Mouse (Mus musculus) MEL (cell line): ENCODE data around the gene Ank2. TPM values are rescaled to one million over a fixed set of nuclear protein-coding genes. Genes with fewer than 3 reads are reported as not detected.

Experiments used
- DNase-seq: peaks from one replicate; pipeline ENCODE4 v3.0.0; 2011; ENCODE audit warnings: low read depth, low spot score
- H3K27ac ChIP-seq: 2 replicates; pipeline ENCODE4 v1.5.1; 2012; ENCODE audit warnings: low read depth, mild to moderate bottlenecking, control low read depth, low read length, moderate library complexity; ENCODE audit not compliant: control insufficient read depth
- H3K27me3 ChIP-seq, 2 experiments: fragments of 150-350 bp in 1 of 2; sonication (generic) in 1 of 2; 2 replicates each; pipeline ENCODE4 v1.6.1; 2012; ENCODE audit warnings: low read length in 2 of 2, mild to moderate bottlenecking in 2 of 2, improper control_type of control experiment in 1 of 2, moderate library complexity in 1 of 2; ENCODE audit not compliant: insufficient read depth in 2 of 2, control insufficient read depth in 1 of 2
- H3K36me3 ChIP-seq, 2 experiments: 2 replicates each; pipeline ENCODE4 v1.6.1; 2012 to 2014; ENCODE audit warnings: low read length in 2 of 2, improper control_type of control experiment in 1 of 2, inconsistent platforms in 1 of 2, mild to moderate bottlenecking in 1 of 2; ENCODE audit not compliant: insufficient read depth in 2 of 2, control insufficient read depth in 1 of 2
- H3K4me1 ChIP-seq, 2 experiments: fragments of 150-350 bp in 1 of 2; sonication (generic) in 1 of 2; 2 replicates each; pipeline ENCODE4 v1.6.1; 2012; ENCODE audit warnings: low read length in 2 of 2, improper control_type of control experiment in 1 of 2, mild to moderate bottlenecking in 1 of 2; ENCODE audit not compliant: insufficient read depth in 2 of 2, control insufficient read depth in 1 of 2
- H3K4me3 ChIP-seq, 2 experiments: fragments of 150-350 bp in 1 of 2; sonication (generic) in 1 of 2; 2 replicates each; pipeline ENCODE4 v1.5.1; 2012; ENCODE audit warnings: low read depth in 2 of 2, low read length in 2 of 2, mild to moderate bottlenecking in 2 of 2, moderate library complexity in 2 of 2, control low read depth in 1 of 2, improper control_type of control experiment in 1 of 2; ENCODE audit not compliant: control insufficient read depth in 1 of 2, insufficient read depth in 1 of 2
- H3K79me2 ChIP-seq: 2 replicates; pipeline ENCODE4 v1.6.1; 2012; ENCODE audit warnings: mild to moderate bottlenecking, low read length, moderate library complexity; ENCODE audit not compliant: control insufficient read depth, poor library complexity, insufficient read depth
- H3K9ac ChIP-seq: 2 replicates; pipeline ENCODE4 v1.6.1; 2012; ENCODE audit warnings: low read depth, mild to moderate bottlenecking, control low read depth, low read length, moderate library complexity; ENCODE audit not compliant: control insufficient read depth, poor library complexity, severe bottlenecking
- H3K9me3 ChIP-seq: fragments of 150-350 bp; sonication (generic); replicated peaks from 2 replicates; pipeline ENCODE4 v1.6.1; 2012; ENCODE audit warnings: mild to moderate bottlenecking, low read length, improper control_type of control experiment, moderate library complexity; ENCODE audit not compliant: insufficient read depth
- ETS1 ChIP-seq: IDR thresholded peaks from 2 replicates; pipeline ENCODE4 v1.6.1; 2012; ENCODE audit warnings: low read depth, mild to moderate bottlenecking, inconsistent platforms, low read length, improper control_type of control experiment, moderate library complexity
- KAT2A ChIP-seq: conservative IDR thresholded peaks from 2 replicates; pipeline ENCODE4 v1.6.1; 2012; ENCODE audit warnings: low read depth, low read length, improper control_type of control experiment, inconsistent platforms
- MAFK ChIP-seq: IDR thresholded peaks from 2 replicates; pipeline ENCODE4 v1.6.1; 2011; ENCODE audit warnings: low read depth, mild to moderate bottlenecking, low read length, improper control_type of control experiment, borderline replicate concordance
- MAX ChIP-seq: IDR thresholded peaks from 2 replicates; pipeline ENCODE4 v1.6.1; 2011; ENCODE audit warnings: low read length, improper control_type of control experiment
- MAZ ChIP-seq: IDR thresholded peaks from 2 replicates; pipeline ENCODE4 v1.6.1; 2012; ENCODE audit warnings: low read depth, mild to moderate bottlenecking, inconsistent platforms, low read length, improper control_type of control experiment
- MYC ChIP-seq: IDR thresholded peaks from 2 replicates; pipeline ENCODE4 v1.6.1; 2011; ENCODE audit warnings: low read depth, mild to moderate bottlenecking, low read length, improper control_type of control experiment, moderate library complexity
- NRF1 ChIP-seq: IDR thresholded peaks from 2 replicates; pipeline ENCODE4 v1.6.1; 2014; ENCODE audit warnings: low read depth, mild to moderate bottlenecking, inconsistent platforms, low read length, improper control_type of control experiment, moderate library complexity; ENCODE audit not compliant: poor library complexity, insufficient read depth, severe bottlenecking
- POLR2A ChIP-seq, 2 experiments: IDR thresholded peaks; 2 replicates each; pipeline ENCODE4 v1.6.1; 2011 to 2012; ENCODE audit warnings: low read length in 2 of 2, mild to moderate bottlenecking in 2 of 2, control low read depth in 1 of 2, improper control_type of control experiment in 1 of 2, low read depth in 1 of 2, moderate library complexity in 1 of 2; ENCODE audit not compliant: control insufficient read depth in 1 of 2, insufficient read depth in 1 of 2, poor library complexity in 1 of 2
- POLR2AphosphoS2 ChIP-seq: IDR thresholded peaks from 2 replicates; pipeline ENCODE4 v1.6.1; 2011; ENCODE audit warnings: low read length, improper control_type of control experiment
- RAD21 ChIP-seq: IDR thresholded peaks from 2 replicates; pipeline ENCODE4 v1.6.1; 2011; ENCODE audit warnings: mild to moderate bottlenecking, low read depth, low read length, improper control_type of control experiment
- SIN3A ChIP-seq: IDR thresholded peaks from 2 replicates; pipeline ENCODE4 v1.6.1; 2012; ENCODE audit warnings: low read length, improper control_type of control experiment, inconsistent platforms
- SMC3 ChIP-seq: IDR thresholded peaks from 2 replicates; pipeline ENCODE4 v1.6.1; 2011; ENCODE audit warnings: low read depth, low read length, improper control_type of control experiment
- TAL1 ChIP-seq: IDR thresholded peaks from 2 replicates; pipeline ENCODE4 v1.6.1; 2012; ENCODE audit warnings: mild to moderate bottlenecking, inconsistent platforms, low read length, moderate library complexity, mixed read lengths
- TBP ChIP-seq: IDR thresholded peaks from 2 replicates; pipeline ENCODE4 v1.8.0; 2011; ENCODE audit warnings: low read depth, low read length, improper control_type of control experiment
- UBTF ChIP-seq: IDR thresholded peaks from 2 replicates; pipeline ENCODE4 v1.6.1; 2012; ENCODE audit warnings: low read depth, mild to moderate bottlenecking, inconsistent platforms, low read length, improper control_type of control experiment, moderate library complexity, borderline replicate concordance; ENCODE audit not compliant: insufficient read depth
- USF1 ChIP-seq: IDR thresholded peaks from 2 replicates; pipeline ENCODE4 v1.6.1; 2014; ENCODE audit warnings: low read depth, mild to moderate bottlenecking, inconsistent platforms, low read length, improper control_type of control experiment, moderate library complexity
- ZC3H11A ChIP-seq: IDR thresholded peaks from 2 replicates; pipeline ENCODE4 v1.6.1; 2012; ENCODE audit warnings: low read depth, mild to moderate bottlenecking, inconsistent platforms, low read length, improper control_type of control experiment
- ZKSCAN1 ChIP-seq: IDR thresholded peaks from 2 replicates; pipeline ENCODE4 v1.6.1; 2012; ENCODE audit warnings: low read depth, mild to moderate bottlenecking, inconsistent platforms, low read length, improper control_type of control experiment, moderate library complexity
- ZMIZ1 ChIP-seq: IDR thresholded peaks from 2 replicates; pipeline ENCODE4 v1.6.1; 2012; ENCODE audit warnings: low read depth, mild to moderate bottlenecking, inconsistent platforms, low read length, improper control_type of control experiment, moderate library complexity
- ZNF384 ChIP-seq: IDR thresholded peaks from 2 replicates; pipeline ENCODE4 v1.6.1; 2012; ENCODE audit warnings: low read depth, mild to moderate bottlenecking, inconsistent platforms, low read length, improper control_type of control experiment
- polyA plus RNA-seq, 2 experiments: library from polyadenylated mRNA; stranded (reverse) in 1 of 2; unstranded in 1 of 2; fragments of >175 nt in 1 of 2; fragments of >200 nt in 1 of 2; gene quantifications; 2 replicates each; pipeline versions ENCODE4 v1.2.1 to v1.2.4; 2012; ENCODE audit warnings: low replicate concordance in 2 of 2, low read depth in 1 of 2; ENCODE audit not compliant: insufficient read length in 2 of 2, insufficient read depth in 1 of 2, missing spikeins in 1 of 2
- total RNA-seq: library from RNA; depleted of rRNA; stranded (reverse); fragments of 300-350 nt; gene quantifications from 2 replicates; pipeline ENCODE4 v1.2.3, GENCODE M21; 2012

The Ank2 gene
- total and polyA plus RNA-seq, 3 experiments: 2.7 to 4.5 TPM; not detected in 1

- no peak for TF ChIP-seq ZKSCAN1
- no peak for TF ChIP-seq ZC3H11A
- TF ChIP-seq ZNF384: no peak
- no peak for TF ChIP-seq ZMIZ1
- no peak for TF ChIP-seq MAZ
- TF ChIP-seq NRF1: no peak
- no peak for TF ChIP-seq MYC
- Histone ChIP-seq H3K9me3 (no peaks in the 10 kb centered on the region), H3K27ac (no peak overlapping the region), H3K36me3 (no peaks in the 10 kb centered on the region; a peak in 1 of 4 replicates), H3K4me1 (no peaks in the 10 kb centered on the region), H3K4me3 (no peak overlapping the region), H3K79me2 (no peaks in the 10 kb centered on the region), H3K9ac (no peak overlapping the region), H3K27me3 (no peaks in the 10 kb centered on the region)
- DNase-seq: no peak
Measured at GRCm38 (mm10) chr3:127134062-127134461, 365.1 kb downstream of the Ank2 start.

- Histone ChIP-seq H3K36me3 (no peaks in the 10 kb centered on the region), H3K9me3 (no peaks in the 10 kb centered on the region), H3K79me2 (no peaks in the 10 kb centered on the region), H3K4me1 (no peaks in the 10 kb centered on the region), H3K27me3 (no peaks in the 10 kb centered on the region), H3K4me3 (no peak overlapping the region), H3K9ac (no peak overlapping the region), H3K27ac (no peak overlapping the region)
- DNase-seq: no peak
- TF ChIP-seq KAT2A (no peak), TBP (no peak), UBTF (no peak), NRF1 (no peak), ZC3H11A (no peak)
Measured at GRCm38 (mm10) chr3:127131048-127131447, 368.1 kb downstream of the Ank2 start.

GRCm38 (mm10) chr3:127130167-127130770 is 368.9 kb downstream of the Ank2 start:
- TF ChIP-seq MAFK: no peak
- TF ChIP-seq POLR2AphosphoS2: no peak
- no peak for TF ChIP-seq POLR2A (IDR thresholded peaks at IDR 0.05; ENCODE audit: control insufficient read depth in 1 of 2, insufficient read depth in 1 of 2, low read depth in 1 of 2, low read length in 2 of 2, poor library complexity in 1 of 2)
- TF ChIP-seq SMC3: no peak
- no peak for TF ChIP-seq TAL1
- TF ChIP-seq ZNF384: no peak
- TF ChIP-seq SIN3A: no peak
- TF ChIP-seq NRF1: no peak
- no peak for TF ChIP-seq MAX
- no peak for TF ChIP-seq RAD21
- no peak for TF ChIP-seq USF1
- TF ChIP-seq ETS1: no peak
- TF ChIP-seq, all 39 proteins: peak for 0
- no peaks in the 10 kb centered on the region for H3K4me1 ChIP-seq
- no peaks in the 10 kb centered on the region for H3K9me3 ChIP-seq
- no peaks in the 10 kb centered on the region for H3K79me2 ChIP-seq
- no peak overlapping the region for H3K9ac ChIP-seq
- no peaks in the 10 kb centered on the region for H3K36me3 ChIP-seq
- no peak for DNase-seq
- H3K27me3 ChIP-seq: no peaks in the 10 kb centered on the region
- no peak overlapping the region for H3K4me3 ChIP-seq
- H3K27ac ChIP-seq: no peak overlapping the region
